Mouse (Mus musculus): ENCODE measurements around the gene Cldn34a.
"Not testable (repeated sequence)": the region's sequence is repeated elsewhere in the genome, so short reads cannot be mapped to it uniquely, and the experiment has no call there.

GRCm38 (mm10) chrX:152518611-152519010 is 44.5 kb upstream of the Cldn34a start:
- not testable (repeated sequence) for TF ChIP-seq POLR2A, CTCF (IDR thresholded peaks at IDR 0.05; ENCODE audit: extremely low read depth, insufficient read depth, low read length)
